In the genomic region with DNA sequence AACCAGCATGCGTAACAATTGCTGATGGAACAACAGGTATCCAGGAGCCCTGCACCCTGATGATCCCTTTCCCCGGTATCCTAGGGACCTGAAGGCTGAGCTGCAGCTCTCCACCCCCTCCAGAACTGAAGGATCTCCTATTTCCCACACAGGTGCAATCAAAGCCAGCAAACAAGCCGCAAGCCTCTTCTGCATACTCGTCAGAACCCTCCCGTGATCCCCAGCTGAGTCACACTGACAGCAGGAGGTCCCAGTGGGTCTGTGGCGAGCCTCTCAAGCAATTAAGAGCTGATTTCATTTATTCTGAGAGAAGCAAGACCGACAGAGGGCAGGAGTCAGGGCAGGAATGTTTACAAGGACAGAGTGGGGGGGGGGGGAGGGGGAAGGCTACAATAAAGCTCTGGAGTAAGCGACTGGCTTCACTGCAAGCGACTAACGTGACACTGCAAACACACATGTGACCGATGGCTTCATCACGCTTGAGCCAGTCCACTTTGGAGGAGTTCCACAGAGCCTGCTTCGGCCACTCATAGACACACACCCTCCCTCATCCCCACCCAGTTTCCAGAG, we compare ENCODE assay signal across 8 mouse cellular contexts. TPM values are rescaled to one million over a fixed set of nuclear protein-coding genes. Genes with fewer than 3 reads are reported as not detected.
DNase-seq lines count a peak whose midpoint lies in the region; ATAC-seq lines count a peak whose summit lies in the region.

No protein-coding gene starts in this region.

- H3K4me3 ChIP-seq in heart, embryonic 15.5 days, result peak overlapping the region; percentile 29

- peak overlapping the region; percentile 24 for H3K9ac ChIP-seq in heart, embryonic 15.5 days

- H3K36me3 ChIP-seq in heart, embryonic 15.5 days, result no peaks in the 10 kb centered on the region

- peak; percentile 84 for DNase-seq in Muller cell, postnatal 12 days (ENCODE audit: inconsistent ontology term)
- peak; percentile 28 to 30 for DNase-seq in cerebellum, postnatal 14 days
- peak; percentile 25 for DNase-seq in kidney, postnatal 14 days
- peak; percentile 70 for DNase-seq in mesoderm, embryonic 11.5 days (ENCODE audit: low read depth, low spot score)
- no peak for DNase-seq in right cerebral cortex, adult 18-20 months
- DNase-seq in testis, postnatal 14 days (ENCODE audit: low spot score), result no peak
- no peak for DNase-seq in frontal cortex, adult 2 months (ENCODE audit: extremely low spot score in 1 of 2, low spot score in 1 of 2)

- H3K27ac ChIP-seq in heart, embryonic 15.5 days, result no peak overlapping the region

- peak; percentile 45; the same call in 1 of the 2 replicates for ATAC-seq in heart, embryonic 15.5 days (replicated peaks; ENCODE audit: insufficient number of reproducible peaks, insufficient read depth, low FRiP score, low read depth)

- H3K9me3 ChIP-seq in heart, embryonic 15.5 days (replicated peaks), result no peaks in the 10 kb centered on the region

- 9% methylated on average over 13 of the region's 13 CpGs for WGBS in heart, embryonic 15.5 days

- no peaks in the 10 kb centered on the region for H3K27me3 ChIP-seq in heart, embryonic 15.5 days

- peak overlapping the region; percentile 57 for H3K4me2 ChIP-seq in heart, embryonic 15.5 days

- peaks cover 12% of the 10 kb centered on the region for H3K4me1 ChIP-seq in heart, embryonic 15.5 days (replicated peaks)

RNA-seq across cellular contexts. Expression of a gene that starts 29.1 kb away (rescaled TPM):
- 6.0 and 15.2 TPM in 2 replicates for polyA plus RNA-seq in heart, embryonic 15.5 days (2015; fragmentation: Nextera tagmentation; extraction: Ambion mirVana)
- polyA plus RNA-seq in frontal cortex, adult 2 months (2012; rRNA removed), result 3.3 and 4.1 TPM in 2 replicates

Comparison
In these comparisons a context has a peak if more than half of its experiments do, and no peak if none do; other contexts are left out.
1. DNase-seq: peak in Muller cell, postnatal 12 days (single experiment), cerebellum, postnatal 14 days (2 of 2), kidney, postnatal 14 days (single experiment) and mesoderm, embryonic 11.5 days (single experiment); none in right cerebral cortex, adult 18-20 months (single experiment), testis, postnatal 14 days (single experiment) and frontal cortex, adult 2 months (0 of 2).